Mouse (Mus musculus) cerebellum, postnatal 36 days (tissue): ENCODE results near the gene Lims1.

ENCODE experiments used
- DNase-seq, 2 experiments: peaks; one replicate each; pipeline ENCODE4 v3.0.0; 2021 to 2022; ENCODE audit warnings: mixed read lengths in 2 of 2

Lims1 gene

GRCm38 (mm10) chr10:58351670-58352069 is 28.4 kb downstream of the Lims1 start:
- no peak for DNase-seq

- no peak for DNase-seq
Observed at GRCm38 (mm10) chr10:58352364-58352763, 29.1 kb downstream of the Lims1 start.

- no peak for DNase-seq
Observed at GRCm38 (mm10) chr10:58354561-58354960, 31.3 kb downstream of the Lims1 start.

DNA sequence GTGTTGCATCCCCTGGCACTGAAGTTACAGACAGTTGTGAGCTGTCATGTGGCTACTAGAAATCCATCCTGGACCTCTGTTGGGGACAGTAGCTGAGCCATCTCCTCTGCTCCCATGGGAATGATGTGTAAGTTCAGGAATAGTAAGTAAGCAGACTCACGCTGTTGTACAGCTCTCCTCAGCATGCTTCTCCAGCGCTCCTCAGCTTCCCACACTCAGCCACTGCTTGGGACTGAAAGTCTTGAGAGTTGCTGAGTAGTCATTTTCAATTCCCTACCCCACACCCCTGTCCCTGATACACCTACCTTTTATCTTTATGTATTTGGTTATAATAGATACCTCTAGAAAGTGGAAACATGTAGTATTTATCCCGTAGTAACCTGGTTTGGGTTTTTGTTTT is 33.2 kb downstream of the Lims1 start:
- DNase-seq, result no peak

DNA sequence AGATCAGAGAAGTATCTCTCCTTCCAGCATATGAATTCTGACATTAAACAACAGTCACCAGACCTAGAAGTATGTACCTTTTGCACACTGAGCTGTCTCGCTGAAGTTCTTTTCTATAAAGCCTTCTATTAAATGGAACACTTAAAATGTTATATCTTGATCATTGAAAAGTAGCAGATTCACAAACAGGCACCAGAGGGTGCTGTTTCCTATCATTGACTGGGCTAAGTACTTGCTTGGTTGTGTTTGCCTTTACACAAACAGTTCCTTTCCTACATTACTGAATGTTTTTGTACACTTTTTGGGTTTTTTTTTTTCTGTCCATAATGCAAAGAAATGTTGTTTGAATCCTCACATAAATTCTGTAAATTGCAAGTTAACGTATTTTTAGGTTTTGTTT is 35.9 kb downstream of the Lims1 start:
- DNase-seq, result peak; percentile 32 to 57

DNA sequence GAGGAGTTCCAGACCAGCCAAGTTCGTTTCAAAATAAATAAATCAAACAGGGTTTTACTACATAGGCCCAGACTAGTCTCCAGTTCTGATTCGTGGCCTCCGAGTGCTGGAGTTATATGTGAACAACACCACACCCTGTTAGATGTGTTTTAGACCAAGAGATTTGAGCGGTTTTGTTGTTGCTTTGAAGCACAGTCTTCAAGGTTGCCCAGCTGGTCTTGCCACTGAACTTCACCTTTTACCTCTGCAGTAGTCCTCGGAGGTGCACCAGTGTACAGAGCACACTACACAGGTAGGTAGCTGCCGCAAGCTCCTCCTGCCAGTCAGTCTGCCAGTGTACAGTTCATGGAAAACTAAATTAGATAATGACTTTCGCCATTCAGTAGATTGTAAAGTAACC is 36.7 kb downstream of the Lims1 start:
- DNase-seq, result no peak

DNA sequence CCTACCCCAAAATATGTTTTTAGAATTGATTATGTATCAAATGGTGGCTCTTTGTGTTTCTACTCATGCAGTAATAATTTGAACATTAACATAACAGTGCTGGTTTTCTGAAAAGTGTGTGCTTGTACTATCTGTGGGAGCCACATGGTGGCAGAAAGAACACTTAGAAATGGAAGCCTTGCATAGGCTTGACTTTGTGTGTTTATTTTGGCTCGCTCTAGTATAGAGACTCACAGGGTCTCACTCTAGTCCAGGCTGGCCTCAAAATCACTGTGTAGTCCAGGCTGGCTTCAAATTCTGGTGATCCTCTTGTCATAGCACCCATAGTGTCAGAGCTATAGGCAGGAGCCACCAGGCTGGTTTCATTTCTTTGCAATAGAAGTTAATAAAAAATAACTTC is 39.5 kb downstream of the Lims1 start:
- peak; percentile 24 to 40 for DNase-seq

DNA sequence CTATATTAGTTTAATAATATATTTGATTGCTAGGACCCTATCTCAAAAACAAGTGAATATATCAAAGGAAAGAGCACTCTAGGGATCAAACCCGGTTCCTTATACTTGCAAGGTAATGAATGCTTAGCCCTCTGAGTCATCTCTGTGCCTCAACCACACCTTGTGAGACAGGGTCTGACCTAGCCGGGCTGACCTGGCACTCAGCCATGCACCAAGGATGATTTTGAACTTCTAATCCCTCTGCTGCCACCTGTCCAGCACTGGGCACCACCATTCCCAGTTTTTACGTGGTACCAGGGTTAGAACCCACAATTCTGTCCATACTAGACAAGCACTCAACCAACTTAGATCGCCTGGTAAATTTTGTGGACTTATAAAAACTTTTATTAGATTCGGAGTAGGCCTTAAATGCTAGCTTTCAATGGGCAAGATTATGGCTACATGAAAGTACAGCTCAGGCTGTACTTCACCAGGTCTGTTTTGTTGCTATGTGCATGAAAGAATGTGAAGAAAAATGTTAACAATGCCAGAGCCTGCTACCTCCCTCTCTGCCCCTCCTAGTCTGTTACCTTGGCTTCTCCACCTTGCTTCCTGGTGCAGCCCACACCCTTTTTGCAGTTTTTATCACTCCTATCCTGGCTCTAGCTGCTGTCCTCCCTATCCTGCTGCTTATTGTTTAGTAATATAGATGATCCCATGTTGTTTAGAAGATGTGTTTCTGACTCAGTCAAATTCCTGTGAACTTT is 41.7 kb downstream of the Lims1 start:
- peak in 1 of 2 experiments; percentile 14 for DNase-seq

DNA sequence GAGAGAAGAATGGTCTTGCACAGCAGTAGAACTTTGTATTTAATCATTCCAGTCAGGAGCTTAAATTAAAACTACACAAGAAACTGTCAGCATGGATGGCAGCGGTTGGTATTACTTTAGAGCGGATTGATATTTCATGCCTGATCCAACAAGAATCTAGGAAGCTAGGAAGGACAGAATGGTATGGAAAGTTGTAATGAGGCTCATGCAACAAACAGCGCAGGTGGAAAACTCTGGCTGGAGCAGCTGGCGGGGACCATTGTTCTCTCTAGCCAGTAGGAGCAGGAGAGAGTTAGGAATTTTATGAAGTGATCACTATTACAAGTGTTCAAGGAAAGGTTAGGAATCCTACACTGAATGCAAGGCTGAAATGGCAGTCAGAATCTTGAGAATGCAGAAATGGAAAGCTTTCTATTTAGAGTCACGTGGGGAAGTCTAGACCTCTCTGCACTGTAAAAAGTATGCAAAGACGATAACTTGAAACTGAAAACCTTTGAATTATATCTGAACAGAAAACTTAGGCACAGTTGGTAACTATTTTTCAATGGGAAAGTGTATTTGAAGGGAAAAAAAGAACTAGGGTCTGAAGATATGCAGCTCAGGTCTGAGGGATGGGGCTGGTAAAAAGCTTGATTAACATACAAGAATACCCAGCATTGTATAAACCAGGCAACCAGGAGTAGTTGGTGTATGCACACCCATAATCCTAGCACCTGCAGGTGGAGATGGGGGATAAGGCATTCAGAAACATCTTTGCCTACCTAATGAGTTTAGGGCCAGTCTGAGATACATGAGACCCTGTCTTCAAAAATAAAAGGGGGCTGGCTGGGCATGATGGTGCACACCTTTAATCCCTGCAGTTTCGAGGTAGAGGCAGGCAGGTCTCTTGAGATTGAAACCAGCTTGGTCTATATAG is 45.8 kb downstream of the Lims1 start:
- DNase-seq, result no peak

GRCm38 (mm10) chr10:58369707-58370093 is 46.4 kb downstream of the Lims1 start:
- DNase-seq, result no peak

DNA sequence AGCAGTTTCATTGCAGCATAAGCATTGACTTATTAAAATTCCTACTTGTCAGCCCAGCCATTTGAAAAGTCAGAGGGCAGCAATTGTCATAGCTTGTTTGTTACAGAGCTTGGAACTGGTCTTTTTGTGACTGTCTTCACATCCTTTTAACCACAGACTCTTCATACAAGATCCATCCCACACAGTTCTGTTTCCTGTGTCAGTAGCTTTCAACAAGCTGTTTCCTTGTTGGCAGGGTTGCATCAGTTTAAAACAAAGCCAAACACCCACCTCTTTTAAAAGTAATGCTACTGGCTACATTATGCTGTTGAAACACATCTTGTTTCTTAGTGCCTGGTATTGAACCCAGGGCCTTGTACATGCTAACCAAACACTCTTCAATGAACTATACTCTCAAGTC is 46.9 kb downstream of the Lims1 start:
- DNase-seq, result no peak

- DNase-seq, result no peak
Observed at GRCm38 (mm10) chr10:58370559-58370958, 47.3 kb downstream of the Lims1 start.

- no peak for DNase-seq
Observed at GRCm38 (mm10) chr10:58371279-58371842, 48.1 kb downstream of the Lims1 start.

GRCm38 (mm10) chr10:58372430-58373030 is 49.3 kb downstream of the Lims1 start:
- DNase-seq, result no peak

GRCm38 (mm10) chr10:58373829-58374228 is 50.6 kb downstream of the Lims1 start:
- no peak for DNase-seq

DNA sequence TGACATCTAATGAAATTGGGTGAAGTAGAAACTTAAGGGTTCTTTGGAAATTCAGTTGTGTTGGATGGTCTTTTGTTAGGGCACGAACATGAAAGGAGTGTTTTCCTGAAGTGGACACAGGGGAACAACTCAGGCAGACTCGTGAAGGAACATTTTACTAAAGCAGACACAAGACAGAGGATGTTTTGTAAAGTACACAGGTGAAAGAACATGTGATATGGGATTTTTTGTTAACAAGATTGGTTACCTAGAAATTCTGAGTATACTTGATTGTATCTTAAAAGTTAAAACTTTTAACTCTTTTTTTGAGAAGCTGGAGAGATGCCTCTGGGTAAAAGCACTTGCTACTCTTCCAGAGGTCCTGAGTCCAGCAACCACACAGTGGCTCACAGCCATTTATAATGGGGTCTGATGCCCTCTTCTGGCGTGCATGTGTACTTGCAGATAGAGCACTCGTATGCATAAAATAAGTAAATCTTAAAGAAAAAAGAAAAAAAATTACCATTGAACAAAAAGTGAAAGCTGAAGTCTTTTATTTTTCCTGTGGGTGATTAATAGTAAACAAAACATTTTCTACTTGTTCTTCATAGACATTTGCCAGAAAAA is 54.4 kb downstream of the Lims1 start:
- peak in 1 of 2 experiments; percentile 33 for DNase-seq

DNA sequence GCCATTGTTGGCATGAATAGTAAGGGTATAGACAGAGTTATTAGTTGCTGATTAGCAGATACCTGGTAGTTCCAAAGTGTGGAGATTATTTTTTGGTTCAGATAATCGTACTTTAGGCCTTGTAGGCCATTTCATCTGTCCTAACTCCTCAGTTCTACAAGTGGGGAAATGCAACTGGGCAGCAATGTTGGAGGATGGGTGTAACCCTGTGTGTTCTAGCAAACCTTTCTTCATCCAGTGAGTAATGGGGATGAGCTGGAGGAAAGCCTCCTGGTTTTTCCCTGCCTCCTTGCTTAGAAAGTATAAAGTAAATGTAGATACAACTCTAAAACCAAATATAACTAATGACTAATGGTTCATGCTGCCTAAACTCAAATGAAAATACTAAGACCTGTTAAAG is 55.1 kb downstream of the Lims1 start:
- DNase-seq, result no peak

- DNase-seq, result no peak
Observed at GRCm38 (mm10) chr10:58379699-58380098, 56.4 kb downstream of the Lims1 start.

DNA sequence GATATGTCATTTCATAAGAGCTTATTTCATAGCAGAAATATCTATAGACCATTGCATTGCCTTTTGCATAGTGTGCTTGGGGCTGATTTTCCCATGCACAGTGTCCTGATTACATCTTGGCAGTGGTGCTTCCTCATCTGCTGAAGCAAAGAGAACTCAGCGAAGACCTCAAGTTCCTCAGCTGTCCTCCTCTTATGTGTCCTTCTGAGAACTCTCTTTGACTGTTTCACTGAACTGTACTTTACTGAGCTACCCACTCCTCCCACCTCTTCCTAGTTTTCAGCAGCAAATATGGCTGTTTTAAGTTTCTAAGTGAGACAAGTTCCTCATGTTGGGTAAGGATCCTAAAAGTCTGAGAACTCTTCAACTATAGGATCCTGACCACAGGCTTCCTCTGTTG is 58.6 kb downstream of the Lims1 start:
- DNase-seq, result no peak

DNA sequence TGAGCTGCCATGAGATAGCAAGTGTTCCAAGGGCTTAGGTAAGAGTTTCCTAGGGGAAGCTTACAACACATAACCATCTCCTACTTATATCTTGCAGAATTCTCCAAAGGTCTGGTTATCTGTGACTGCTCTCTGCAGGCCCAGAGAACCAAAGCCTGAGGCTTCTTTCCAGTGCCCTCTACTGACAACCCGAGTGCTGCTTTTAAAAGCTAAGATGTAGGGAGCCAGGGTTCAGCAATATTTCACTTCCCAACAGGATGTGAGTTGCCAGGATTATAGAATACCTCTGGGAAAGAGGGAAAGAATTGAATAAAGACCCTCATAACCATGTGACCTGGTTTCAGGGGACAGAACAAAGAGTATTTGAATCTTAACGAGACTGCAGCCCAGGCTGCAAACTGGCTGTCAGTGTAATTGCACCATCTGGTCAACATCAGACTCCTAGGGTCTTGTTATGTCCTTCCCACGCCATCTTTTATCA is 59.4 kb downstream of the Lims1 start:
- no peak for DNase-seq

DNA sequence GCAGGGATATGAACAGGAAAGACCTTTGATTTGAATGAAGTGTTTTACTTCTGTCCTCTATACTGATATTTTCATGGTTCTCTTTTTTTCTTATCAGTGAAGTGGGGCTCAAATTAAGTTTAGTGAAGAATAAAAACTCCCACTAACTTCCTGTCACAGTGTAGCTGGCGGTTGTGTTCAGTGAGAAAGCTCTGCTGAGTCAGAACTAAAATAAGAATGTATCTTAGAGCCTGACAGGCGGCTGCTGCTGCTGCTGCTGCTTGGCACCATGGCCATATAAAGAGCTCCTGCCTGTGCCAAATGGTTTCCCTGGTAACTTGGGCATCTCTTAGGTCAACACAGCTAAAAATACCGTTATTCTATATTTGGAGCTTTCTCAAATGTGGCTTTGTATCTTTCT is 60.0 kb downstream of the Lims1 start:
- peak; percentile 32 to 58 for DNase-seq

- DNase-seq, result peak; percentile 55 to 70
Observed at GRCm38 (mm10) chr10:58383761-58384160, 60.5 kb downstream of the Lims1 start.

DNA sequence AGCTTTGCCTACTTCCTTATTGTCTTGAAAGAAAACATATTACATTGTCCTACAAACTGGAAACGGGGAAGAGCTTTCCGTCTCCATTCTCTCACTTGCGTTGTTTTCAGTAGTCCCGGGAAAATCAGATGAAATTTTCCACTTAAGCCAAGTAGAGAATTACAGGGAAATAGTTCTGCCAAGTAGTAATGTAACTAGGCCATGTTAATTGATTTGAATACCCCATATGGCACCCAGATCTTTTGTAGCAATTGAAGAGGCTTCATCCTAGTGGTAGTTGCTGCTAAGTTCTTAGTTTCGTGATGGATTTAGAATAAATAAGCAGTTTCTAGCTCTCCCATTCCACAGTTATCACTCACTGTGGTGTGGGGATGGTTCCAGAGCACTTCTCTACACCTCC is 62.4 kb downstream of the Lims1 start:
- DNase-seq, result no peak
